Mouse (Mus musculus) ES-E14 (cell line): ENCODE data around the gene Pnkd.

Source experiments
- CHD2 ChIP-seq: IDR thresholded peaks from 2 replicates; pipeline ENCODE4 v1.6.1; 2014; ENCODE audit warnings: mild to moderate bottlenecking, low read depth, low read length, inconsistent platforms
- HCFC1 ChIP-seq: IDR thresholded peaks from 2 replicates; pipeline ENCODE4 v1.6.1; 2012; ENCODE audit warnings: low read length, inconsistent platforms, borderline replicate concordance; ENCODE audit not compliant: insufficient read depth
- MAFK ChIP-seq: IDR thresholded peaks from 2 replicates; pipeline ENCODE4 v1.6.1; 2014; ENCODE audit warnings: mild to moderate bottlenecking, low read depth, low read length, inconsistent platforms; ENCODE audit not compliant: insufficient read depth
- ZC3H11A ChIP-seq: IDR thresholded peaks from 2 replicates; pipeline ENCODE4 v1.6.1; 2012; ENCODE audit warnings: low read depth, mild to moderate bottlenecking, inconsistent platforms, low read length, borderline replicate concordance
- ZNF384 ChIP-seq: IDR thresholded peaks from 2 replicates; pipeline ENCODE4 v1.6.1; 2012; ENCODE audit warnings: low read depth, low read length, inconsistent platforms

DNA sequence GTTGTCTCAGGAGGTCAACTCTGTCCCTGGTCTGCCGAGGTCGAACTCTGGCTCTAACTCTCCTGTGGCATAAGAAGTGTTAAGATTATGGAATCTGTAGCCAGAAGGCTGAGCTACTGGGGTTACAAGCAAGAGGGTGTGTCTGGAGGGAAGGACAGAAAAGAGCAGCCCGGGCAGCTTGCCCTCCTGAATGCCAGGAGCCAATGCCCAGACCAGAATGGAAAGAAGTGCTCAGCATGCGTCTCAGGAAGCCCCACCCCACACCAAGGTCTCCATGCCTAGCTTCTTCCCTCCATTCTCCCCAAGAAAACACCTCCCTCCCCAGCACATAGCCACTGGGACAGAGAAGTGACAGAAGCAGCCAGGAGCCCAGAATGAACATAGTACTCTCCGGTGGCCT lies 14.3 kb downstream of the Pnkd start:
- no peak for TF ChIP-seq HCFC1
- no peak for TF ChIP-seq MAFK
- no peak for TF ChIP-seq CHD2
- no peak for TF ChIP-seq ZC3H11A
- no peak for TF ChIP-seq ZNF384
